Mouse (Mus musculus) hindbrain, postnatal 0 days (tissue): Measurements from ENCODE around the gene Steap4. TPM values are rescaled to one million over a fixed set of nuclear protein-coding genes. Genes with fewer than 3 reads are reported as not detected.

Source experiments
- ATAC-seq: fragments of 200-750 bp; cut with Nextera tagmentation; 2 replicates; pipeline ENCODE4 v1.8.0; 2017; ENCODE audit warnings: mild to moderate bottlenecking, moderate TSS enrichment, moderate library complexity
- DNase-seq: peaks from one replicate; pipeline ENCODE4 v3.0.0-alpha.2; 2015; ENCODE audit warnings: low spot score
- H3K27ac ChIP-seq: fragments of 300-500 bp; sonication (generic); 2 replicates; pipeline ENCODE4 v1.5.1; 2014; ENCODE audit warnings: mild to moderate bottlenecking
- H3K27me3 ChIP-seq: fragments of 300-500 bp; sonication (generic); 2 replicates; pipeline ENCODE4 v1.6.1; 2014; ENCODE audit warnings: low read length, mixed read lengths; ENCODE audit not compliant: insufficient read depth
- H3K36me3 ChIP-seq: fragments of 300-500 bp; sonication (generic); 2 replicates; pipeline ENCODE4 v1.6.1; 2014; ENCODE audit warnings: low read length, mixed read lengths; ENCODE audit not compliant: insufficient read depth
- H3K4me1 ChIP-seq: fragments of 300-500 bp; sonication (generic); 2 replicates; pipeline ENCODE4 v1.6.1; 2014; ENCODE audit warnings: antibody characterized with exemption, low read length, mixed read lengths; ENCODE audit not compliant: insufficient read depth
- H3K4me2 ChIP-seq: fragments of 300-500 bp; sonication (generic); 2 replicates; pipeline ENCODE4 v1.6.1; 2014; ENCODE audit warnings: low read depth, mild to moderate bottlenecking, low read length, moderate library complexity, mixed read lengths
- H3K4me3 ChIP-seq: fragments of 300-500 bp; sonication (generic); 2 replicates; pipeline ENCODE4 v1.5.1; 2014; ENCODE audit warnings: low read length
- H3K9ac ChIP-seq: fragments of 300-500 bp; sonication (generic); replicated peaks from 2 replicates; pipeline ENCODE4 v1.6.1; 2014; ENCODE audit warnings: mild to moderate bottlenecking, low read length, moderate library complexity, mixed read lengths
- H3K9me3 ChIP-seq: fragments of 300-500 bp; sonication (generic); 2 replicates; pipeline ENCODE4 v1.6.1; 2016; ENCODE audit warnings: low read length, mixed read lengths
- CTCF ChIP-seq: IDR thresholded peaks from 2 replicates; pipeline ENCODE4 v1.5.1; 2016; ENCODE audit warnings: antibody characterized with exemption, control low read depth, low read depth
- WGBS: fragments of 180-500 bp; shearing (Covaris S2); extraction: QIAGEN DNeasy Blood & Tissue Kit; methylation state at CpG from one replicate; pipeline ENCODE4 v1.1.7; 2014; 5-methylcytosine and 5-hydroxymethylcytosine counted together
- polyA plus RNA-seq: library from polyadenylated mRNA; unstranded; fragments of >200 nt; fragmentation: Nextera tagmentation; extraction: Ambion mirVana; gene quantifications from 2 replicates; pipeline ENCODE4 v1.2.1, GENCODE M21; 2015
- total RNA-seq: library from RNA; depleted of rRNA; stranded (reverse); fragments of >200 nt; gene quantifications from 2 replicates; pipeline ENCODE4 v1.2.3, GENCODE M21; 2014; rRNA removed

The Steap4 gene
- total and polyA plus RNA-seq, 2 experiments from 2014 or later = 0.58 to 1.2 TPM

- Histone ChIP-seq H3K4me1 (no peaks in the 10 kb centered on the region), H3K4me3 (no peak overlapping the region), H3K27me3 (no peaks in the 10 kb centered on the region), H3K9ac (no peak overlapping the region), H3K4me2 (no peak overlapping the region), H3K9me3 (no peaks in the 10 kb centered on the region), H3K27ac (no peak overlapping the region), H3K36me3 (no peaks in the 10 kb centered on the region)
- WGBS = 71% methylated on average over 10 of the region's 10 CpGs
- TF ChIP-seq CTCF = no peak
- no peak for ATAC-seq
- no peak for DNase-seq
These were observed 40.2 kb downstream of the Steap4 start for GRCm38 (mm10) chr5:8000466-8000865.

GRCm38 (mm10) chr5:8002827-8003226, 42.6 kb downstream of the Steap4 start:
- Histone ChIP-seq H3K4me1 (no peaks in the 10 kb centered on the region), H3K9ac (no peak overlapping the region), H3K27ac (no peak overlapping the region), H3K4me3 (no peak overlapping the region), H3K4me2 (no peak overlapping the region), H3K36me3 (no peaks in the 10 kb centered on the region), H3K27me3 (no peaks in the 10 kb centered on the region), H3K9me3 (no peaks in the 10 kb centered on the region)
- no peak for DNase-seq
- TF ChIP-seq CTCF = no peak
- ATAC-seq = no peak

- Histone ChIP-seq H3K9ac (no peak overlapping the region), H3K27ac (no peak overlapping the region), H3K4me3 (no peak overlapping the region), H3K4me2 (no peak overlapping the region), H3K36me3 (no peaks in the 10 kb centered on the region), H3K9me3 (no peaks in the 10 kb centered on the region), H3K27me3 (no peaks in the 10 kb centered on the region), H3K4me1 (no peaks in the 10 kb centered on the region)
- no peak for ATAC-seq
- DNase-seq = no peak
- TF ChIP-seq CTCF = no peak
- 76% methylated on average over 3 of the region's 3 CpGs for WGBS
These were observed 53.0 kb downstream of the Steap4 start for GRCm38 (mm10) chr5:8013276-8013675.

Other genes with a start within 250 kb of the Steap4 start
- gene Sri, start 85.6 kb downstream of the Steap4 start, total RNA-seq = 106 and 108 TPM in 2 replicates
- gene Sri, start 85.6 kb downstream of the Steap4 start, polyA plus RNA-seq = 170 and 175 TPM in 2 replicates